In the genomic region with DNA sequence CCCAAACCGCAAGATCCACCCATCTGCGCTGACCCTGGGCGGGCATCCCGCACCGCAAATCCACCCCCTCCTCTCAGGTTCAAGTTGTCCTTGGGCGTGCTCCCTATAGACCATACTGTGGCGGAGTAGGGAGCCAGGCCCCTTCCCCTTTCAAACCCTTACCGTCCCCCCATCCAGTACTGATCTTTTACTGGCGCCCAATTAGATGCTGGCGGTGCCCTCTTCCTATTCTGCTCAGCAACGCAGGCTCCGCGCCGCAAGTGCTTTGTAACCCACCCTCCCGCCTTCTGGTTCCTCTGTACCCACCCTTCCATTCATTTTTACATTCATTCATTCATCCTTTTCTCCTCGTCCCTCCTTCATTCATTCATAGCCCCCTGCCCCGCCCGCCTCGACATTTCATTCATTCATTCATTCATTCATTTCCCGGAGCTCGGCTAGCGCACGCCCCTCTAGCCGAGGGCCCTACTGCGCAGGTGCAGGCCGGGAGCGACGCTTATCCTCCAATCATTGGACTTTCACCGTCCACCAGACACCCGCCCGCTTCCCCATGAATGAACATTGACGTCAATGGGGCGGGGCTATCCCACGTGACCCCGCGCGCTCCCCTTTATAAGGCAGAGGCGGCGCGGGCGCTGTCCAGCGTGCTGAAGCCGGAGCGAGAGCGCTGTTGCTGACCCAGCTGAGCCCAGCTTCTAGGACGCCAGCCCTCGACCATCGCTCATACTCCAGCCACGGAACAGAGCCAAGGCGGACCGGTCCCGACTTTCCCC, we compare ENCODE assay signal across 8 mouse cellular contexts. TPM values are rescaled to one million over a fixed set of nuclear protein-coding genes. Genes with fewer than 3 reads are reported as not detected.
A peak's percentile ranks its signal among the peaks of the same experiment; 100 is the strongest.
DNase-seq lines count a peak whose midpoint lies in the region; ATAC-seq and TF ChIP-seq lines count a peak whose summit lies in the region.

No protein-coding gene starts in this region.

- no peak for TF ChIP-seq CTCF in bone marrow macrophage, adult 2 months (IDR thresholded peaks at IDR 0.05; ENCODE audit: low read depth, low read length)

- peak overlapping the region; percentile 58 for H3K4me2 ChIP-seq in embryonic facial prominence, embryonic 15.5 days (replicated peaks)
- peak overlapping the region; percentile 63 for H3K4me2 ChIP-seq in limb, embryonic 13.5 days (replicated peaks)
- peak overlapping the region; percentile 92 for H3K4me2 ChIP-seq in midbrain, embryonic 15.5 days

- peaks cover 76% of the 10 kb centered on the region for H3K27me3 ChIP-seq in embryonic facial prominence, embryonic 15.5 days
- peaks cover 96% of the 10 kb centered on the region for H3K27me3 ChIP-seq in limb, embryonic 13.5 days
- H3K27me3 ChIP-seq in midbrain, embryonic 15.5 days (replicated peaks): peaks cover 51% of the 10 kb centered on the region

- H3K27ac ChIP-seq in bone marrow macrophage, adult 2 months (ENCODE audit: insufficient read depth, low read depth, low read length): no peak overlapping the region
- no peak overlapping the region for H3K27ac ChIP-seq in embryonic facial prominence, embryonic 15.5 days (replicated peaks)
- H3K27ac ChIP-seq in limb, embryonic 13.5 days: no peak overlapping the region
- H3K27ac ChIP-seq in midbrain, embryonic 15.5 days: peak overlapping the region; percentile 62

- H3K36me3 ChIP-seq in embryonic facial prominence, embryonic 15.5 days: no peaks in the 10 kb centered on the region
- H3K36me3 ChIP-seq in limb, embryonic 13.5 days: no peaks in the 10 kb centered on the region
- no peaks in the 10 kb centered on the region for H3K36me3 ChIP-seq in midbrain, embryonic 15.5 days (replicated peaks)

- no peak for TF ChIP-seq POLR2A in bone marrow macrophage, adult 2 months (IDR thresholded peaks at IDR 0.05; ENCODE audit: borderline replicate concordance, low read depth, low read length)

- H3K4me3 ChIP-seq in bone marrow macrophage, adult 2 months (ENCODE audit: insufficient read depth, low read length): peak overlapping the region; percentile 51
- peak overlapping the region; percentile 36 for H3K4me3 ChIP-seq in embryonic facial prominence, embryonic 15.5 days (replicated peaks)
- peak overlapping the region; percentile 51 for H3K4me3 ChIP-seq in limb, embryonic 13.5 days
- H3K4me3 ChIP-seq in midbrain, embryonic 15.5 days: peak overlapping the region; percentile 57

- no peak overlapping the region for H3K9ac ChIP-seq in embryonic facial prominence, embryonic 15.5 days
- H3K9ac ChIP-seq in limb, embryonic 13.5 days: no peak overlapping the region
- peak overlapping the region; percentile 51 for H3K9ac ChIP-seq in midbrain, embryonic 15.5 days

- peak; percentile 99 for DNase-seq in B cell, adult 2 months
- peak; percentile 84 to 90 for DNase-seq in heart, adult 9 months (ENCODE audit: low spot score in 2 of 2)
- DNase-seq in kidney, adult 9 months: peak; percentile 97
- DNase-seq in spleen, adult 18-20 months: peak; percentile 84 to 92

- H3K4me1 ChIP-seq in bone marrow macrophage, adult 2 months (ENCODE audit: control insufficient read depth, insufficient read depth, low read length): peaks cover 16% of the 10 kb centered on the region
- peaks cover 40% of the 10 kb centered on the region for H3K4me1 ChIP-seq in embryonic facial prominence, embryonic 15.5 days
- H3K4me1 ChIP-seq in limb, embryonic 13.5 days: peaks cover 32% of the 10 kb centered on the region
- H3K4me1 ChIP-seq in midbrain, embryonic 15.5 days: peaks cover 48% of the 10 kb centered on the region

- H3K9me3 ChIP-seq in embryonic facial prominence, embryonic 15.5 days (replicated peaks): no peaks in the 10 kb centered on the region
- no peaks in the 10 kb centered on the region for H3K9me3 ChIP-seq in limb, embryonic 13.5 days
- H3K9me3 ChIP-seq in midbrain, embryonic 15.5 days: no peaks in the 10 kb centered on the region

- under 1% methylated on average over 52 of the region's 52 CpGs for WGBS in embryonic facial prominence, embryonic 15.5 days
- under 1% methylated on average over 52 of the region's 52 CpGs for WGBS in limb, embryonic 13.5 days
- under 1% methylated on average over 52 of the region's 52 CpGs for WGBS in midbrain, embryonic 15.5 days

- ATAC-seq in embryonic facial prominence, embryonic 15.5 days (ENCODE audit: insufficient number of reproducible peaks, low FRiP score, low TSS enrichment, low read depth): peak; percentile 52
- ATAC-seq in limb, embryonic 13.5 days (ENCODE audit: low FRiP score, low read depth): peak; percentile 58
- peak; percentile 78 for ATAC-seq in midbrain, embryonic 15.5 days (replicated peaks)

RNA-seq across cellular contexts. Expression of a gene that starts 3.6 kb away (rescaled TPM):
- polyA plus RNA-seq in bone marrow macrophage, adult 2 months (2012; ENCODE audit: insufficient read depth, insufficient read length, missing spikeins): not detected in 2 replicates
- polyA plus RNA-seq in embryonic facial prominence, embryonic 15.5 days (2015; fragmentation: Nextera tagmentation; extraction: Ambion mirVana): 0.08 and 0.11 TPM in 2 replicates
- 0.08 and 0.11 TPM in 2 replicates for polyA plus RNA-seq in limb, embryonic 13.5 days (2015; fragmentation: Nextera tagmentation; extraction: Ambion mirVana)
- polyA plus RNA-seq in midbrain, embryonic 15.5 days (2015; fragmentation: Nextera tagmentation; extraction: Ambion mirVana): 9.9 and 11.1 TPM in 2 replicates

RNA-seq across cellular contexts. Expression of a gene that starts 16.1 kb away (rescaled TPM):
- polyA plus RNA-seq in bone marrow macrophage, adult 2 months (2012; ENCODE audit: insufficient read depth, insufficient read length, missing spikeins): 92.4 and 96.8 TPM in 2 replicates
- 165 and 166 TPM in 2 replicates for polyA plus RNA-seq in embryonic facial prominence, embryonic 15.5 days (2015; fragmentation: Nextera tagmentation; extraction: Ambion mirVana)
- polyA plus RNA-seq in limb, embryonic 13.5 days (2015; fragmentation: Nextera tagmentation; extraction: Ambion mirVana): 156 and 159 TPM in 2 replicates
- 284 TPM in 2 replicates for polyA plus RNA-seq in midbrain, embryonic 15.5 days (2015; fragmentation: Nextera tagmentation; extraction: Ambion mirVana)

RNA-seq across cellular contexts. Expression of a gene that starts 42.0 kb away (rescaled TPM):
- polyA plus RNA-seq in bone marrow macrophage, adult 2 months (2012; ENCODE audit: insufficient read depth, insufficient read length, missing spikeins): 75.0 and 82.2 TPM in 2 replicates
- 111 and 120 TPM in 2 replicates for polyA plus RNA-seq in embryonic facial prominence, embryonic 15.5 days (2015; fragmentation: Nextera tagmentation; extraction: Ambion mirVana)
- 111 and 120 TPM in 2 replicates for polyA plus RNA-seq in limb, embryonic 13.5 days (2015; fragmentation: Nextera tagmentation; extraction: Ambion mirVana)
- 131 and 132 TPM in 2 replicates for polyA plus RNA-seq in midbrain, embryonic 15.5 days (2015; fragmentation: Nextera tagmentation; extraction: Ambion mirVana)

RNA-seq across cellular contexts. Expression of a gene that starts 42.2 kb away (rescaled TPM):
- polyA plus RNA-seq in bone marrow macrophage, adult 2 months (2012; ENCODE audit: insufficient read depth, insufficient read length, missing spikeins): 9.7 and 10.6 TPM in 2 replicates
- polyA plus RNA-seq in embryonic facial prominence, embryonic 15.5 days (2015; fragmentation: Nextera tagmentation; extraction: Ambion mirVana): 0.38 and 0.51 TPM in 2 replicates
- polyA plus RNA-seq in limb, embryonic 13.5 days (2015; fragmentation: Nextera tagmentation; extraction: Ambion mirVana): 0.28 and 0.83 TPM in 2 replicates
- 0.34 and 0.41 TPM in 2 replicates for polyA plus RNA-seq in midbrain, embryonic 15.5 days (2015; fragmentation: Nextera tagmentation; extraction: Ambion mirVana)

RNA-seq across cellular contexts. Expression of a gene that starts 43.0 kb away (rescaled TPM):
- 66.4 and 66.7 TPM in 2 replicates for polyA plus RNA-seq in bone marrow macrophage, adult 2 months (2012; ENCODE audit: insufficient read depth, insufficient read length, missing spikeins)
- polyA plus RNA-seq in embryonic facial prominence, embryonic 15.5 days (2015; fragmentation: Nextera tagmentation; extraction: Ambion mirVana): 55.5 and 60.6 TPM in 2 replicates
- polyA plus RNA-seq in limb, embryonic 13.5 days (2015; fragmentation: Nextera tagmentation; extraction: Ambion mirVana): 63.1 and 65.1 TPM in 2 replicates
- polyA plus RNA-seq in midbrain, embryonic 15.5 days (2015; fragmentation: Nextera tagmentation; extraction: Ambion mirVana): 38.9 and 44.1 TPM in 2 replicates
